Mouse (Mus musculus): Measurements from ENCODE around the gene Rhog.

- TF ChIP-seq CTCF (IDR thresholded peaks at IDR 0.05; ENCODE audit: low read depth, low read length), result no peak
- no peak for TF ChIP-seq EP300 (IDR thresholded peaks at IDR 0.05; ENCODE audit: insufficient read depth, low read depth, low read length)
These were observed 4.7 kb upstream of the Rhog start for GRCm38 (mm10) chr7:102260518-102260917.
